Mouse (Mus musculus) c-Kit-positive CD71-negative TER-119-negative erythroid progenitor cells, embryonic 14.5 days (primary cell): ENCODE measurements around the gene Szt2.
A peak's percentile ranks its signal among the peaks of the same experiment; 100 is the strongest.

Source experiments
- DNase-seq: peaks from one replicate; pipeline ENCODE4 v3.0.0-alpha.2; 2013; ENCODE audit warnings: low read depth

Gene Szt2

DNA sequence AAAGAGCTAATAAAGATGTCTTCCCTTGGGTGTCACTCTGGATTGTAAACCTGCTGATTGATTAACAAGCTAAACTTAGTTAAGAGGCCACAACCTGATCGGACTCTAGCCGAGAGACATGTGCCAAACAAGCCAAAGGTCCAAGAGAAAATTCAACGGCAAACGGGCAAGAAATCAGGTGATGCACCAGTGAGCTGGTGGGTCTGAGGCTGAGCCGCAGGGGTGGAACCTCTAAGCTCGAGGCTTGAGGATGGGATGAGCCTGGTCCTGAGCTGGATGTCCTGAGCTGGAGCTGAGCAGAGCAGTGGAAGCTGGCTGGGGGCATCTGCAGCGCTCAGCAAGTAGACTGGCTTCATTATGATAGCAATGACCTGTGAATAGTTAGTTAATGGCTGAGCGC lies 51.6 kb downstream of the Szt2 start:
- no peak for DNase-seq

DNA sequence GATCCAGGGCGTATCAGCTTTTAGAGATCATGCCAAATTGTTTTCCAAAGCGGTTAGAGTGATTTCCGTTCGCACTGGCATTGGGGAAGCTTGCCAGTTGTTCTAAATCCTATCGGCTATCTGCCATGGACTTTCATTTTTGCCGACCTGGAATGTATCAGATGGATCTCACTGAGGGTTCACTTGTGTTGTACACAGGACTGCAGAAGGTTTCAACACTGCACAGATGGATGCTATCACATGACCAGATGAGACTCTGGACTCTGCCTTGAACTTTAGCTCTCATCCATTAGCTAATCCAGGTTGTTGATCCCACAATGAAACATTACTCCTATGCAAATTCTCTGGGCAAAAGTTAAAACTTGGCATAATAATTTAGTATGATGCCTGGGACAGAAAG lies 52.3 kb downstream of the Szt2 start:
- DNase-seq: no peak

DNA sequence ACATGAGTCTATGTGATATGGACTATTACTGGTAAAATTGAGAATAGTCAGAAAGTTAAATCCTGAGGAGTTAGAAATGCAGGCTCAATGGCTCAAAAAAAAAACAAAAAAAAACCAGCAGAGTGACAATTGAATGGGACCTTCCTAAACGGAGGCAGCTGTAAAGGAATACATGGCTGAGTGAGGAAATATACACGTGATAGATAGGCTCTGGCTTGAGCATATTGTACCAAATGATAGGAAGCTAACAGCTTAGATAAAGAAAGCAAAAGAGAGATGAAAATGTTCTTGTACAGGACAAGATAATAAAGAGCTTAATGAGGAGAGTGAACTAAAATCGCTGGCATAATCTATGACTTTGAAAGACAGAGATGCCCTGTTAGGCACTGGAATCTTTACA lies 54.8 kb downstream of the Szt2 start:
- DNase-seq: no peak

DNA sequence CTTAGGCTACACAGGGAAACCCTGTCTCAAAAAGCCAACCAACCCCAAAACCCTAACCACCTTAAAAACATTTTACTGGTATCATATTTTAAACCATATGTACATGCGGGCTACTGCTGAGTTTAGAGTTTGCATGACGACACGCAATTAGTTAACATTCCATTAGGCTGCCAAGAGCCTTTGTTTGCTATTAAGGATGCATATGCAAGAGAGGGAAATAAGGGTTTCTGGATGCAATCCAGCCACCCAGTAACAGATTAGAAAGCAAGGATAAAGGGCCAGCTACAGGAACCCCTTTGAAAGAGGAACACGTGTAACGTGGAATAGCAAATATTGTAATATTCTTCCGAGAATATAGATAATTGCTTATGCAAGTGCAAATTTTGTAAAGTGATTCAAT lies 55.4 kb downstream of the Szt2 start:
- DNase-seq: no peak

DNA sequence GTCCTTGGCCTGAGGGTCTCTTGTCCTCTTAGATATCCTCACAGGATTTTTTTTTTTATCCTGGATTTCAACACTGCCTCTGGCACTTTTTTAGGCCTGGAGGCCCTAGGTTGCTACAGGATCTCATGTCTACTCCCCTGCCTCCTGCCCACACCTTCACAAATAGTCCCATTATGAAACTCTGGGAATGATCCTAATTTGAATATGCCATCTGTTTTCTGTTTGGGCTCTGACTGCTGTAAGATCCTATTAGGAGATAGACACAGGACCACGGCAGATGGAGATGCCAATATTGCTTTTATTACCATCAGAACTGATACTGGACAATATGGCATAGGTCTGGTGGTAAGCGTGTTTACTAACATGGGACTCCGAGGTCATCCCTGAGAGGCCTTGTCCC lies 57.2 kb downstream of the Szt2 start:
- DNase-seq: no peak

DNA sequence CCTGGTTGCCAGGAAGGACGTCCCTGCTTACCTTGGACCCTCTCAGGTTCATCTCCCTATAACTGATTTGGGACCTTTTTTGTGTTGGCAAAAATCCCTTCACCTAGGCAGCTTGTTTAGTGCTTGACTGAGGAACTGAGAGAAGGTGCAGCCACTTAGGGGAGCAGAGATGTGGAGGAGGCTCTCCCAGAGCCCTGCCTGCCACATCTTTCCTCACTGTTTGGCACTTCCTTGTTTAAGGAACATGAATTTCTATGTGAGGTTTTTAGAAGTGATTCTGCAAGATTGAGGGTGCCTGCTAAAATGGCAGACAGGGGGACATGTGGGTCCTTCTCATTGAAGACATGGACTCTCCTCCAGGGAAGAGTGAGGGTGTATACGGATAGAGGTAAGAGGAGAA lies 58.2 kb downstream of the Szt2 start:
- no peak for DNase-seq

DNA sequence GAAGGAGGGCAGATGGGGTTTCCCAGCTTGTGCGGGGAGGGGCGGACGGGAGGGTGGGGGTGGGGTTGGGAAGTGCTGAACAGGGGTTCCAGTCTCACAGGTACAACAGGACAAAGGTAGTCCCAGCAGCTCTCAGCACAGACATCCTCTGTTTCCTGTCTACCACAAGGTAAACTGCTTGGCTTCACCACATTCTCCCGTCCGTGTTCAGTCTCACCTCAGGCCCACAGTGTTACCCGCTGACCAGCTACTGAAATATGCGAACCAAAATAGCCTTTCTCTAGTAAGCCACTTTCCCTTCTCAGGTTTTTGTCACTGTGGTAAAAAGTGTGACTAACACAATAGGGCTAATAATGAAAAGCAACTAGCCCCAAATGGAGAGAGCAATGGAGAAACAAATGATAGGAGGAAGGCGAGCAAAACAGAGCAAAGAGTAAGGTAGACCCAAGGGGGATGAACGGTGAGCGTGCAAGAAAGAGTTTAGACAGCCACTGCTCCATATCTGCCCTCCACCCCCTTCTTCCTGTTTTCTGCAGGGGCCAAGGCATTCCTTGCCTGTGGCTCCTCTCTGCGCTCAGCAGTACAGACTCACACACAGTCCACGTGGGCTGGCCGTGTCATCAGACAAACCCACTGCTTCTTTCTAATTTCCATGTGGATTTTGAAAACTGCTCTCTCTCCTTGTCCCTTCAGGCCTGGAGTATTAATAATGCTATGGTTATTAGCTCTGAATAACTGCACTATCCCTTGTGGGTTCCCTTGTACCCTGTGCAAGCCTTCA lies 61.4 kb downstream of the Szt2 start:
- no peak for DNase-seq

DNA sequence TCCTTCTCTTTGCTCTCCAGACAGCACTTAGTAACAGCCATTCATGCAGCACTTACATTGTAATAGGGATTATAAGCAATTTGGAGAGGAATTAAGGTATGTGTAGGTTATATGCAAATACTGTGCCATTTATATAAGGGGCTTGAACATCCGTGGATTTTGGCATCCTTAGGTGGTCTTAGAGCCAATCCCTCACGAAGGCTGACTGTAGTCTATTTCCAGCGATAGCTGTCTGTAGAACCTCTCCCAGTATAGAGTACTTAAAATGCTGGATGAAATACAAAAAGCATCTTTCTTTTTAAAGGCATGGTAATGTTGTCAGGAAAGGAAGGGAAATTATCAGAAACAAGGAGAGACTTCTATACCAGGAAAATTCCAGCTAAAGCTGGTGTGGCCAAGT lies 67.6 kb downstream of the Szt2 start:
- DNase-seq: no peak

DNA sequence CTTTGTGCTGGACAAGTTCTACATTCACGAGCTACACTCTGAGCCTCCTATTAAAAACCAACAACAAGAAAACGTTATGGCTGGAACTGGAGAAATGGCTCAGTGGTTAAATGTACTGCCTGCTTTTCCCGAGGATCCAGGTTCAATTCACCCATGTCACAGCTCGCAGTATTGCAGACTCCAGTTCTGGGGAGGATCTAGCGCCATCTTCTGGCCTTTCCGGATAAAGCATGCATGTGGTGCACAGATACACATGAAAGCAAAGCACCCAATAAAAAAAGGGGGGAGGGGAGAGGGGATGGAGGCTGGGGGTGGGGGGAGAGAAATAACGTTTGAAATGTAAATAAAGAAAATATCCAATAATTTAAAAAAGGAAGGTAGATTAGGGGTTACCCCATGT lies 72.4 kb downstream of the Szt2 start:
- peak; percentile 44 for DNase-seq

DNA sequence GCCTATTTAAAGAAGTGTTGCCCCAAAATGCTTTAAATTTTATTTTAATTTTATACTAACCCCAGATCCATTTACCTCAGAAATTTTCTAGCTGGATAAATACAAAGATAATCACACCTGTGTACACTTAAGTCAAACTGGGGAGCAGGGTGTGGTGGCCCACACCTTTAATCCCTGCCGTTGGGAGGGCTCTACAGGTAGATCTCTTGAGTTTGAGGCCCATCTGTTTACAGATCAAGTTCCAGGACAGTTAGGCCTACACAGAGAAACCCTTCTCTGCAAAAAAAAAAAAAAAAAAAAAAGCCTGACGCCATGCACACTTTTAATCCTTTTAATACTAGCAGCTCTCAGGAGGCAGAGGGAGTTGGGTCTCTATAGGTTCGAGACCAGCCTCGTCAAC lies 73.1 kb downstream of the Szt2 start:
- no peak for DNase-seq

DNA sequence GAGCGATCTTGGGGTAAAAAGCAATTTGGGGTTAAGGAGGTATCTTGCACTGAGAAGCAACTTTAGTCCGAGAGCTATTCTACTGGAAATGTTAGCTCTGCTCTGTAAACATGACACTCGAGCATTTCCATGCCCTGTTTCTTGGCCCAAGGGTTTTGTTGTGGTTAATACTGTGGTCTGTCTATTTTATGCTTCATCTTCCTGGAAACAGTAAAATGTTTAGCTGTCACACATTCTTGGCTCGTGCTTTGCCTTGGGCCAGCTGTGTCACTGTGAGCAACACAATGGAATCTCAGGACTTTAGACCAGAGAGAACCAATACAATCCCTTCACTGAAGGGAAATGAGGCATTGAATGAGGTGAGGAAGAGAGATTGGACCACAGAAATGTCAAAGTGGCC lies 77.3 kb downstream of the Szt2 start:
- no peak for DNase-seq

DNA sequence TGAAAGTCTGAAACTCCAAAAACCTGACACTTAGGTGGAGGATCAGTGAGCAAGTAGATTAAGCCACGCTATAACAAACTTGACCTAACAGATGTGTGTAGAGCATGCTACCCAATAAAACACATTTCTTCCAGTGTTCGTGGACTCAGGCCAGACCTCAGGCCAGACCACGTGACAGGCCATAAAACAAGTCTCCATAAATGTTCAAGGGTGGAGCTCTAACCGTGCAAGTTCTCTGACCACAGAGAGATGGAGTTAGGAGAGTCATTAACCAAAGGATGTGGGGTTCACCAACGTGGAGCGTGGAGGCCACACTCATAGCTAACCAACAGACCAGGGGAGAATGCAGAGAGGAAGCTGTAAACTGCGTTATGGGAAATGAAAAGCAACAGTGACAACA lies 82.6 kb downstream of the Szt2 start:
- no peak for DNase-seq

DNA sequence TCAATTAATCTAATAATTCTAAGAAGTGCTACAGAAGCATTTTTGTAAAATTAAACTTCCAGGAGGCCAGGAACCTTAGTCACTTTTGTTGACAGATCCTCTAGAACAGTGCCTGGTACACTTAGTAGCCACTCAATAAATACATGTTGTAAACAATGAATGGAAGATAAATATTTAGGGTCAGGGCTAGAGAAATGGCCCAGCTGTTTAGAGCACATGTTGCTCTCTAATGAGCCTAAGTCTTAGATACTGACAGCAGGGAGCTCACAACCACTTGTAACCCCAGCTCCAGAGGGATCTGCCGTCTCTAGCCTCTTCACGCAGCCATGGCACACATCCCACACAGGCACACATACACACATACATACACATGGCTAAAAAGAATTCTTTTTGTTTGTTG lies 88.4 kb downstream of the Szt2 start:
- DNase-seq: no peak

DNA sequence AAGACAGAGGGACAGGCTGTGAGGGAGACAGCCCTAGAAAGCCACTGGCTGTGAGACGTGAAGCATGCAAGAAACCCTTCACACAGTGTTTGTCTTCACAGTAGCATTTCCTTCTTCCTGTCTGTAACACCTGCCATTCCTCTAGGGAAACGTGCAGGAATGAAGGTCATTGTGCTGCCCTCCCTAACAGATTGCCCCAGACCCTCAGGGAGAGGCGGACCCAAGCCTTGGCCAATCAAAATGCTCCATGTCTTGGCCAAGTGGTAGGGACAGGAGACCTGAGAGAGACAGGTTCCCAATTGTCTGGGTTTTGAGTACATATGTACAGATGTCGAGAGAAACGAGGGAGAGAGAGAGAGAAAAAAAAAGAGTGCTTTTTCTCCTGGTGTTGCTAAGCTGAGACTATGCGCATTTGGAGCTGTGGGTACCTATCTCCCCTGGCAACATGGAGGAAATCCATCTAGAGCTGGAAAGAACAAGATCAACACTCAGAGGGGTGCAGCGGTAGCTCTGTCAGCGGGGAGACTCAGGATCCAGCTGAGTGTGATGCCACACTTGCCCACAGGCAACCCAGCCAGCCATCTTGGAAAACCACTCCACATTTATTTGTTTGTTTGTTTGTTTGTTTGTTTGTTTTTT lies 89.2 kb downstream of the Szt2 start:
- no peak for DNase-seq

DNA sequence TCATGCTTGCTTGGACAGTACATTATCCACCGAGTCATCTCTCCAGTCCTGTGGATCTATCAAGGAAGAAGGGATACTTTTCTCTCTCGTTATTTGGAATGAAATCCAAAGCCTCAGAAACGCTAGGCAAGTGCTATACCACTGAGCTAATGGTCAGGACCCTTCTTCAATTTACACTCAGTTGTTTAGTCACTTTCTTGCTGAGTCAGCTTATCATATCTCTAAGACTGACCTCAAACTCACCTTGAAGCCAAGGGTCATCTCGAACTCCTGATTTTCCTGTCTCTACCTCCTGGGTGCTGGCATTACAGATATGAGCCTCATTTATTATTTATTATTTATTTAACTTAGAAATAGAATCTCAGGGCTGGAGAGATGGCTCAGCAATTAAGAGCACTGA lies 92.4 kb downstream of the Szt2 start:
- DNase-seq: no peak

DNA sequence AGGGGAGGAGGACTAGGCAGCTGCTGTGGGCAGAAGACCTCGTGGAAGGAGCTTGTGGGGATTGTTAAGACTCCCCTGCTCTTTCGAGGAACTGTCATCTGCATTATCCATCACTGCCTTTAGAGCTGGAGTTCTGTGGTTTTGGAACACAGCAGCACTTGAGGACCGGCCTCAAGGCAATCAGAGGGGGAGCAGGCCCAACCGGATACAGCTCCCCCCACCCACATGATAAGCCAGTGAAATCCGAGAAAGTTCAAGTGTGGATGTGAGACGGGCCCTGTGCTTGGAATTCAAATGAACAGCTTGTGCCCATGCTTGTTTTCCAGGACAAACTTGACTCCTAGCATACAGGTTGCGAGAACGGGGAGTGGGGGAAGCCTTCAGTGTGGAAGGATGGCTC lies 93.8 kb downstream of the Szt2 start:
- no peak for DNase-seq
